Mouse (Mus musculus) CD8-positive naive resting alpha-beta T cell, adult 57 days (primary cell): ENCODE measurements around the gene Zdhhc17. TPM values are rescaled to one million over a fixed set of nuclear protein-coding genes. Genes with fewer than 3 reads are reported as not detected.

Source experiments
- total RNA-seq: library from RNA; stranded (reverse); gene quantifications from one replicate; pipeline ENCODE4 v1.2.4, GENCODE M21; 2023

The Zdhhc17 gene
- 67.2 TPM for total RNA-seq

DNA sequence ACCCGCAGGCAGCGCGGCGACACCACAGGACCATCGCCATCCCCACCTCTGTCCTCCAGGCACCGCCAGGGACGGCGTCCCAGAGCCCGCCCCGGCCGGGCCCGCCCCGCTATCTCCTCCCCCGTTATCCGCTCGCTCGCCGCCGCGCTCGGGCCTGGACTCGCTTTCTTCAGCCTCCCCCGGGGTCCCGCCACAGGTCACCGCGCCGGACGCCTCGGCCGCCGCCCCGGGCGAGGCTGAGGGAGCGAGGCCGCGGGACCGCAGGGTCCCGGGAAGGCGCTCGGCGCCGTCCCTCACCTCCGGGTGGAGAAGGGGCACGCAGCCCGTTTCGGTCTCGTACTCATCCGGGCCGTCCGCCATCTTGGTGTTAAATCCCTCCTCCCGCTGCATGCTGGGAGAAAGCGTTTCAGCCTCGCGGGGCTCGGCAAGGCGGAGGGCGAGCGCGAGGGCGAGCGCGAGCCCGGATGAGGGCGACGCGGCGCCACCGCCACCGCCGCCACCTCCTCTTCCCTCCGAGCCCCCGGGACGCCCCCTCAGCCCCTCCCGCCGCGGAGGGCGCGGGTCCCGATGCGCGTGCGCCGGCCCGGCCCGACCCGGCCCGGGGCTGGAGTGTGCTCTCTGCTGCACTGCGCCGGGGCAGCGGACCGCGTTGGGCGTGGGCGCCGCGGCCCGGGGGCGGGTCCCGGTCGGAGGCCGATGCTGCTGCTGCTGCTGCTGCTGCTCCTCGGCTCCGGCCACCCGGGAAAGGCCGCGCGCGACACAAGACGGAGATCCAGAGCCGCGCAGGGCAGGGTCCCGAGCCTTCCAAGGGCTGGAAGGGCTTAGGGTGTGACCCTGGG lies at the start of gene Zdhhc17:
TSS of gene Zdhhc17 (minus strand) at position 500 of the 839 bp plus-strand sequence.

GRCm38 (mm10) chr10:110919531-110920343 lies 90.2 kb downstream of the Zdhhc17 start, which contains the start of gene Csrp2:
Gene Csrp2, plus strand, starts transcription at chr10:110919789.

Other genes starting within 250 kb of the Zdhhc17 start
- 1.2 TPM for gene Csrp2, start 90.4 kb downstream of the Zdhhc17 start, total RNA-seq
- gene Osbpl8, start 154.6 kb upstream of the Zdhhc17 start, total RNA-seq, result 57.7 TPM